Mouse (Mus musculus): ENCODE results near the gene Utp3. TPM values are rescaled to one million over a fixed set of nuclear protein-coding genes. Genes with fewer than 3 reads are reported as not detected.

Utp3 gene
- total RNA-seq, 2 experiments from 2014 or later = 24.2 to 27.1 TPM

DNA sequence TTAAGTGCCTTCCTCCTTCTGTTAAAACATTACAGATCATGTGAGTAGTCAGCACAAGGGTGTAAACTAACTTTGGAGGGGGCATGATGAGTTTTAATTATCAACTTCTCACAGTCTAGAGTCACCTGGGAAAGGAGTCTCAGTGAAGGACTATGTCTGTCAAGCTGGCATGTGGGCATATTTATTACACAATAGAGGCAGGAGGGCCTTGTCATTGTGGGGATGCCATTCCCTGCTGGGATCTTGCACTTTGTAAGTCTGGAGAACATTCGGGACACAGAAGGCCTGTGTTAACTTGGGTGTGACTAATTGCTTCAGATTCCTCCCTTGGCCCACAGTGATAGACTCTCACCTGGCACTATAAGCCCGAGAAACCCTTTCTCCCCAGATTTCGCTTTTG is 15.3 kb downstream of the Utp3 start:
- no peak for DNase-seq

DNA sequence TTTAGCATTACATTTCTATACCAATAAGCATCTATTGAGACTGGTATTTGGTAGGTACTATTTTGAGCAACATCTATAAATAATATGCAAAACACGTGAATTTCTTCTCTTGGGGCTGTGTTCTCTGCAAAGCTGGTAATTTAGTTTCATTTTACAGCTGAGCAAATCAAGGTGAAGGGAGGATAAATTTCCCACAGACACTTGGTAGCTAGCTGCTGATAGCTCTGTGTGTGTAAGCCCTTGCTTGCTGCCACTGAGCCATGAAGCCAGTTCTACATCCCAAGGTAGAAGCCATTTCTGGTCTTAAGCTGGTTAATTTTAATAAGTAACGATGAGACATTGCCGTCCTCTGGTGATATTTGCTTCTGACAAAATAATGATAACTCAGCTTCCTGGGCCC is 20.6 kb downstream of the Utp3 start:
- no peak for DNase-seq

DNA sequence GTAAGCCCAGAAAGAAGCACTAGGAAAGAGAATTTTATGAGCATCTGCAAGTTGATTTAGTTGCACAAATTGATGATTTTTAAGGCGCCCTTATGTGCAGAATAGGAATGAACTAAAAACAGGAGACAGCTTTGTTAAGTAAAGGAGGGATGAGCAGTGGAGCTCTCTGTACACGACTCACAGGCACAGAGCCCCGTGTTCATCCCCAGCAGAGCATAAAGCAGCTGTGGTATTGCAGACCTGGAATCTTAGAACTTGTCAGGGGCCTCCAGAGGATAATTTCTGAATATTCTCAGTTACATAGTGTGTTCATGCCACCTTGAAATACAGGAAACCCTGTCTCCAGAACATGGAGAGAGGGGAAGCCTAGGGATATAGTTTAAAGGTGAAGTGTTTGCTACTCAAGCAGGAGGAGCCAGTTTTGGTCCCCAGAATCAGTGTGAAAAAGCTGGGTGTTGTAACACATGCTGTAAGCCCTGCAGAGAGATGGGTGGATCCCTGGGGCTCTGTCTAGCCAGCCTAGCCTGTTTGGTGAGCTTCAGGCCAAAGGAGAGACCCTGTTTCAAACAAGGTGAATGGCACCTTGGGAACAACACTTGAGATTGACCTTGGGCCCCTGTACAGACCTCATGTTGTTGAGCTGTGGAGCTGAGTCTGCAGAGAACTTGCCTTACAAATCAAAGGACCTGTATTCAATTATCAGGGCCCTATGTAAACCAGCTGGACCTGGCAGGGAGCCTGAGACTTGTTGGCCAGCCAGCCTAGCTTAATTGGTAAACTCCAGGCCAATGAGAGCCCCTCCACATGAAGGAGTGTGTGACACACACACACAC is 21.5 kb downstream of the Utp3 start:
- DNase-seq = no peak

DNA sequence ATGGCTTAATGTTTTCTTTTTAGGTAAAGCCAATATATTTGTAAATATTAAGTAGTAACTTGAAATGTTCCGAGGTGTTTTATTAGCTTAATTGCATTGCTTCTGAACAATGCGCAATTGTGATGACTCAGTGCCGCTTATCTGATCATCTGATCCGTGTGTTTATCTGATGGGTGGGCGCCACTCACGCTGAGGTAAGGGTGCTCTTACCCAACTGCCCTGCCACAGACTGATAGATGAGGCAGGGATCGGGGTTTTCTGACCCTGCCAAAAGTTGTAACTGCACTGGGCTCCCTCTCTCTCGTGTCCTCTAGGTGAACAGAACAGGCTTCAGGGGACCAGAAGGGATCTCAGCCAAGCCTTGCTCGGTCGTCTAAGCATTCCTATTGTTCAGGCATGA is 26.4 kb downstream of the Utp3 start:
- no peak for DNase-seq

DNA sequence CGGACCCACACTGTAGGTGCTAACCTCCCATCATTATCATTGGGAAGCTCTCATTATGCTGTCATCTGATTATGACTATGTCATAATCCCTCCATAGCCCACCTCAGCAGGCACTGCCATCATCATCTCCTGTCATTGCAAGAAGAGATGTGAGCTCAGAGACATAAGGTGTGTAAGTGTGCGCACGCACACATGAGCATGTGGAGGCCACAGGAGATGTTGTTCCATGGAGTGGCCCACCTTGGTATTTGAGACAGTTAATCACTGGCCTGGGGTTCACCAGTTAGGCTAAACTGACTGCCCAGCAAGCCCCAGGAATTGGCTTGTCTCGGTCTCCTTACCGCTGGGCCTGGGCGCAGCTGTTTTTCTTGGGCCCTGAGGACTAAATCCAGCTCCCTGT is 27.1 kb downstream of the Utp3 start:
- DNase-seq = no peak

DNA sequence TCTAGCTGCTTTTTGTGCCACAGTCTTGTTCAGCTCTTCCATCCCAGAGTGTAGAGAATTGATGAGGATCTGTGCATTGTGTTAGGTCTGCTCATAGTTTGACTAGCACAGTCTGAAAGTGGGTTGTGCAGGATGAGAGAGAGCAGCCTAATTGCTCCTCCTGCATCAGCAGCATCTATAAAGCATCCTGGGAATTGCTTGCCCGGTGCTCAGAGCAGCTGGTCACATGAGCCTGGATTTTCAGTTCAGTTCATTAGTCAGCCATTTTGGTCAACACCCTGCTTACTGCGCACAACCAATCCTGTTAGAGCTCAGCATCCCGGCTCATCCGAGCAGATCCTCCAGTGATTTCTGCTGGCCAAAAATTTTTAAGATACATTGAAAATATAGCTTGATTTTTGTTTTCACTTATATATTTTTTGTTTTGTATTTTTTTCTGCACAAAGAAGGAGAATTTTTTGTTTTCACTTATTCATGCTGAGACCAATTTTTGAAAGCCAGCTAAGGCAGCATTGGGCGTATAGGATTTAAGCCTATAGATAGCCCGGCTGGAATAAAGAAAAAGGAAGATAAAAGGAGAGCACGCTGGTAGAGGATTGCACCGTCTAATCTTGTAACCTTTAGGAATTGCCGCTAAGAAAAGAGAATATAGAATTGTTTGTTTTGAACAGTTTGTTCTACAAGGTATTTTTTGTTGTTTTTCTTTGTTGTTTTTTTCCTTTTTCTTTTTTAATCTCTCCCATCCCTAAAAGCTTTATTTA is 29.2 kb downstream of the Utp3 start:
- DNase-seq = no peak

DNA sequence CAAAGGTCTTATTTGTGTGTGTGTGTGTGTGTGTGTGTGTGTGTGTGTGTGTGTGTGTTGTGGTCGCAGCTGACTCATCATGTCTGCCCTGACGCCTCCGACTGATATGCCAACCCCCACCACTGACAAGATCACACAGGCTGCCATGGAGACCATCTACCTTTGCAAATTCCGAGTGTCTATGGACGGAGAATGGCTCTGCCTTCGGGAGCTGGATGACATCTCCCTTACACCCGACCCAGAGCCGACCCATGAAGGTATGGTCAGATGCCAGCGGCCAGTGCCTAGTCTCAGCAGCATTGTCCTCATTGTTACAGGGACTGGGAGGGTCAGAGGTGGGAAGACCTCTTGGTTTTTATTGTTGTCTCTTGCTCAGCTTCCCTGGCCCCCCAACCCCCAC is 29.8 kb downstream of the Utp3 start:
- no peak for DNase-seq

DNA sequence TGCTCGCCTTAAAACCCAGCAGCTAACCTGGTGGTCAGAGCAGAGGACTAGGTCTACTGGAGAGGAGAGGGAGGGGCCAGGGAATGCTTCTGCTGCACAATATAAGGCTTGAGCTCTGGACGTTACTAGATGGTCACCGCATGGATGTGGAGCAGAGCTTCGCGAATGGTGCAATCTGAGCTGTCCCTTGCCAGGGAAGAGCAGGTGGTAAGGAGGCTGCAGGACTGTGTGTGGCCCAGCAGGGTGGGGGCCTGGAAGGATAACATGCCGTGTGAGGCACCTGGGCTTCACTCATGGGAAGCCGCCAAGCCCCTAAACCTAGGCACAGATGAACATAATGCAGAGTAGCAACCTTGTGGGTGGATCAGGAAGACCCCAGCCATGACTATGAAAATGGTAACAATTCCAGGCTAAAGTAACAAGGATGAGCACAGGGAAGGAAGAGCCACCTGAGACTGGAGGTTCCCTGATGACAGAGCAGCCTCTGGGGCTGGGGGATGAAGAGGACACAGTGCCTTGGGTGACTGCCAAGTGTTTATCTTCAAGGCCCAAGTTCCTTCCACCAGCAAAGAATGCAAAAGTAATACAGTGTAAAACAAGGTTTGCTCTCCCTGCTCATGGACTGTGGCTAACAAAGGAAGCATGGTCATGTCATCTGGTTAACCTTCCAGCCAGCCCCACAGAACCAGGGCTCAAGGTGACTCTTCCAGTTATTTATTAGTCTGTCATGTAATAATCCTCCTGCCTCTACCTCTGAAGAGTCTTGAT is 32.3 kb downstream of the Utp3 start:
- no peak for DNase-seq

DNA sequence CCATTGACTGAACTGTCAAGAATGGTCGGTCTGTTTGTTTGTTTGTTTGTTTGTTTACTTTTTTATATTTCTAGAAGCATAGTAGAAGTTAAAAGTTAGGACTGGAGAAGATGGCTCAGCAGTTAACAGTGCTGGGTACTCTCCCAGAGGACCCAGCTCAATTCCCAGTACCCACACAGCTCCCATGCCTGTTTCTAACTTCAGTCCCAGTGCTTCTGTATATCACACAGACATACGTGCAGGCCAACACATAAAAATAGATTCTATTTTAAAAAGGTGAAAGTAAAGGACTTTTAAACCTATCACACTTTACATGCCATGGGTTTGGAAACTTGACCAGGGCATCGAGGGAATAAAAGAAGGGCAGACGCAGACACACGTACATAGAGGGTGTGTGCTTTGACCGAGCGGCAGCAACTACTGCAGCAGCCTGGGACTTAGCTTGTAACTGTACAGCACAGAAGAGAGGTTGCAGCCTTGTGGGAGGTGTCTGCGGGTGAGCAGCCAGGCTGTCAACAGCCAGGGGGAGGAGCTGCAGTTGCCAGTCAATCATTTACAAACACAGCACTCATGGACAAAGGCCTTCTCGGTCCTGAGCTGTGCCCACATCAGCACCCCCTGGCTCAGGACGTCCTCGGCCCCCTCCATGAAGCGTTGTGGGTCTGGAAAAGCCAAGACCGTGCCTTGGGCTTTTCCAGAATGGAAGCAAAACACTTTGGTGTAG is 33.1 kb downstream of the Utp3 start:
- no peak for DNase-seq

DNA sequence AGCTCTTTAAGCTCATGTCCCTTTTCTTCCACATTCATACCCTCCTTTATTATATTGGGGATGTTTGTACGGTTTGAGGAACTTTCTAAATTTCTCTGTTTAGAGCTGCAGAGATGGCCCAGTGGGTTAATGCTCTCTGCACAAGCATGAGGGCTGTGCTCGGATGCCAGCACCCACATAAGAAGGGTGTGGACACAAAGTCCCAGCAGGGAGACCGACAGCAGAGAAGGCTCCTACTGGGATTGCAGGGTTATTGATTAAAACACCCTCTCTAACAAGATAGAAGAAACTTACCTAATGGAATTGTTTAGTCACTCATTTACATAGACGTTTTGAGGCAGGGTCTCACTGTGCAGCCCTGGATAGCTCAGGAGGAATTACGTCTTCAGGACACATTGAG is 34.2 kb downstream of the Utp3 start:
- DNase-seq = no peak

DNA sequence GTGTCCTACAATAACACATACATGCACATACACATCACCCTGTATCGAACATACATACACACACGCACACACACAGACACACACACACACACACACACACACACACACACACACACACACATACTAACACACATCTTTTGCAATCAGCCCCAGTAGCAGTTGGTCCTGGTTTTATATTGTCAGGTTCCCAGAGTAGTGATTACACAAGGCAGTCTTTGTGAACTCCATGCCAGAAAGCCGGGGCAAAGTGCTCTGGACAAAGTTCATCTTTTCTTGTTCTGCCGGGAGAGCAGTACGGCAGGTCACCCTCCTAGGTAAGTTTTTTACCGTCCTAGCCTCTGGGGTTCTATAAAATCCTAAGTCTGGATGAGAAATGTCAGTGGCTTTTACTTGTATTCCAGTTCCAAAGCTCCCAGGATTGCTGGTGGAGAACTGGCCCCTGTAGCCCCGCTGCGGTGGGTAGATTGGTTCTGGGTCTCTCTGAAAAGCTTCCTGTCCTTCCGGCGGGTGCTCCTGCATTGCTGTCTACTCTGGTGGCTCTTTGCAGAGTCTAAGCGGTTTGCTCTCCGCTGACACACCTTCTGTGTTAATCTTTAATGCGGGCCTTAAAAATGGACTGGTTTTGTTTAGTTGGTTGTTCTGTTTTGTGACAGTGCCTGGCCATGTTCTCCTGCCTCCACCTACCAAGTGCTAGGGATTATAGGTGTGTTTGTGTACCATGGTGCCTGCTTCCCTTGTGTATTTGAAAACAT is 39.3 kb downstream of the Utp3 start:
- no peak for DNase-seq

DNA sequence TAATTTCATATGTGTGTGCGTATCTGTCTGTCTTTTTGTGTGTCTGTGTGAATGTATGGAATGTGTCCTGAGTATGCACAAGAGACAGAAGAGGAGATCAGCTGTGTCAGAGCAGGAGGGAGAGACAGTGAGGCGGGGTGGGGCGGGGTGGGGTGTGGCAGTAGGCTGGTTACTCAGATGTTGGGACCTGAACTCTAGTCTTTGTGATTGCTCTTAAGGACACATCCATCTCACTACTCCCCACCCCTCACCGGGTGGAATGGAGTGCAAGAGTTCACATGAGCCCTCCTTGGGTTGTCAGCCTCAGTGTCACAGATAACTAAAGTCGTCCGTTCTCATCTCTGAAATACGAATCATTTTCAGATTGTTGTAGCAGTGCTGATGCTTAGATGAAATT is 39.9 kb downstream of the Utp3 start:
- DNase-seq = no peak

DNA sequence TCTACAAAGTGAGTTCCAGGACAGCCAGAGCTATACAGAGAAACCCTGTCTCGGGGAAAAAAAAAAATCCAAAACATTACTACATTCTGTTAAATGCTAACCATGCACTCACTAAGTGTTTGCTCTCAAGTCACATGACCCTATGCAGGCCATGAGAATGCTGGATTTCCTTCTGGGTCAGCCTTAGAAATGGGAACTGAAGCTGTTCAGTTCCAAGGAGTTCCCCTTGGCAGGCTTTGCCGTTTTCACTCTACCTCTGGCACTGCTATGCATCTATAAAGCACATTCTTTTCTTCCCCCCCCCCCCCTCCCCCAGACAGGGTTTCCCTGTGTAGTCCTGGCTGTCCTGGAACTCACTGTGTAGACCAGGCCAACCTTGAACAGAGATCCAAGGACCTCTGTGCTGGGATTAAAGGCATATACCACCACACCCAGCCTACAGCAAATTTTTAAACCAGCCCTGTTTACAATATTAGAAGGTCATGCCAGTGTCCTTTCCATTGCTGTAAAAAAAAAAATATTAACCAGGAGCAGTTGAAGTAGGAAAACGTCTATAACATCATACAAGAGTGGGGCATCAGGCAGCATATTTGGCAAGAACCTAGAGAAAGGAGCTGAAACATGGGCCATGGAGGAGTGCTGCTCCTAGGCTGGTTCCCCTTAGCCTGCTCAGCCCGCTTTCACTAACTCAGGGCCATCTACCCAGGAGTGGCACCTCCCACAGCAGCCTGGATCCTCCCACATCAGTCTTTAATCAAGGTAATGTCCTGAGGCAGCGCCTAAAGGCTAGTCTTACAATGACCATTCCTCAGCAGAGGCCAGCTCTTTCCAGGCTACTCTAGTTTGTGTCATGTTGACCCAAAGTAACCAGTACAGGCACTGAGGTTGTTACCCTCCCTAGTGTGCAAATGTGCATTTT is 41.5 kb downstream of the Utp3 start:
- no peak for DNase-seq

DNA sequence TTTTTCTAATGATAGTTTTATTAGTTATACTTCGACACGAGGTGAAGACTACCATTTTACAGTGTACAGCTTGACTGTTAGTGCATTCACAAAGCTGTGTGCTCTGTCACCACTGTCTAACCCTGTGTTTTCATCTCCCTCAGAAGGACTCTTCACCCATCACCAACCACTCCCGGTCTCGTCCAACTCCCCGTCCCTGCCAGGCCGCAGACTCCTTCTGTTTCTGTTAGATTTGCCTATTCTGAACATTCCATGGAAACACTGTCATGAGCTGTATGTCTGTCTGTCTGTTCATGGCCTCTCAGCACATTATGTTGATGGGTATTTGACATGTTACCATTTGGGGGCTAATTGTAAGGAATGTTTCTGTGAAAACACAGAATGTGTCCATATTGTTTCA is 44.7 kb downstream of the Utp3 start:
- DNase-seq = no peak

DNA sequence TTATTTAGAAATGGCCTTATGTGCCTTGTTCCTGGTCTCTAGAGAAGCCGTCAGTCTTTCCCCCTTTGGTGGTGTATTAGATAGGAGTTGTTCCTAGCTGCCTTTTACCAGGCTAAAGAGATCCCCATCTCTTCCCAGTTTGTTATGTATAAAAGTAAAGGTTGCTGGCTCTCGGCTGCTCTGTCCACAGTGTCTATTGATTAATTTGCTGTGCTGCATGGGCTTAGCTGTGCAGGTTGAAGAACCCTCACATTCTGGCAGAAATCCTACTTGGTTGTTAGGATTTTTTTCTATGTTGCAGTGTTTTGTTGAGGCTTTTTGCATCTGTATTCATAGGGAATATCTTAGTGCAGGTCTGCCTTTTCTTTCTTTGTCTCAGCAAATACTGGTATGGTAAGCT is 47.8 kb downstream of the Utp3 start:
- DNase-seq = no peak

DNA sequence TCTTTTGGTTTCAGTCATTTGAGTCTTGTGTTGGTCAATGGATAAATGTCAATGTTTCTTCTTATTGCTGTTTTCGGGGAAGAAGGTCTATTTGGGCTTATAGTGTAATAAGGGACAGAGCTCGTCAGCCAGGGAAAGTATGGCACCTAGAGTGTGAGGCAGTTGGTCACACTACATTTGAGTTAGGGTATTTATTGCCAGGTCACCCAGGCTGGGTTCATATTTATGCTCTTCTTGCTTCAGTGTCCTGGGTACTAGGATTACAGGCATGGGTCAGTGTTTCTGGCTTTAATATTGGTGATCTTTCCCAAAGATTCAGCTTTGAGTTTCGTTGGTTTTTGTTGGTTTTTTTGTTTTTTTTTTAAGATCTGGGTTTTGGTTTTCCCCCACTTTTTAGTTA is 48.5 kb downstream of the Utp3 start:
- no peak for DNase-seq

DNA sequence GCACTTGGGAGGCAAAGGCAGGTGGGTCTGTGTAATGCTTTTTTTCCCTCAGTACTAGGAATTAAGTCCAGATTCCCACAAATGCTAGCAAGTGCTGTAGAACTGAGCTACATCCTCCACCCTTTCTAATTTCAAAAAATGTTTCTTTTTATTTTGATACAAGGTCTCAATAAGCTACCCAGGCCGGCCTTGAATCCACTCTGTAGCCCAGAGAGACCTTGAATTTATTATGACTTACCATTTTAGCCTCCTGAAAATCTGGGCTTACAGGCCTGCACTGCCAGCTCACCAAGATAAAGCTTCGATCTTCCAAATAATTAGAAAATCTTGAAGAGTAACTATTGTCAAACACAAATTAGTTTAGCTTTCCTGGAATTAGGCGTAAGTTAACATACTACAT is 49.8 kb downstream of the Utp3 start:
- DNase-seq = no peak

DNA sequence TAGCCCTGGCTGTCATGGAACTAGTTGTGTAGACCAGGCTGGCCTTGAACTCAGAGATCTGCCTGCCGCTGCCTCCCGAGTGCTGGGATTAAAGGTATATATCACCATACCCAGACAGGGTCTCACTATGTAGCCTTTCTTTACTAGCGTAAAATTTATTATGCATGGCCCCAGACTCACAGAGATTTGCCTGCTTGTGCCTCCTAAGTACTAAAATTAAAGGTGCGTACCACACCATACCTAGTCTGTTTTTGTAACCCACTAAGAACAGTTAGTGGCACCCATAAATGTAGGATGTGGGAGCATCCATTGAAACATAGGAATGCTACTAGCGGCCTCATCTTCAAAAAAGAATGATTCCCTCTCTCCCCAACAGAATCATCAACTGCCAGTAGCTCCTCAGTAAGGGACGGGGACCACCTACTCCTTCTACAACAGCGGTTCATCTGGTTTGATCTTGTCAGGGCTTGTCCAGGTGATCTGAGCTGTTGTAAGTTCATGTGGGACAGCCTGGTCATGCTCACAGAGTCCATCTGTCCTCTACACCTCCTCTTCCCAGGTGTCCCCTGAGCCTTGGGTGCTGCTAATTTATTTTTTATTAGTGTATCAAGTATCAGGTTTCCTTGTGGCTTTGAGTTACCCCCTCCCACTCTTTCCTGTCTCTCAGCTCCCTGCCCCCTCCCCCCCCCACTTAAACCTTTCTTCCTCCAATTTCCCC is 50.5 kb downstream of the Utp3 start:
- DNase-seq = no peak

Data from gastrocnemius, postnatal 10 days (tissue).